Mouse (Mus musculus) thymus, postnatal 10 days (tissue): ENCODE results near the gene Rab3b.

ENCODE experiments used
- DNase-seq, 2 experiments: peaks; one replicate each; pipeline ENCODE4 v3.0.0; 2021; ENCODE audit warnings: low spot score in 2 of 2

The Rab3b gene

DNA sequence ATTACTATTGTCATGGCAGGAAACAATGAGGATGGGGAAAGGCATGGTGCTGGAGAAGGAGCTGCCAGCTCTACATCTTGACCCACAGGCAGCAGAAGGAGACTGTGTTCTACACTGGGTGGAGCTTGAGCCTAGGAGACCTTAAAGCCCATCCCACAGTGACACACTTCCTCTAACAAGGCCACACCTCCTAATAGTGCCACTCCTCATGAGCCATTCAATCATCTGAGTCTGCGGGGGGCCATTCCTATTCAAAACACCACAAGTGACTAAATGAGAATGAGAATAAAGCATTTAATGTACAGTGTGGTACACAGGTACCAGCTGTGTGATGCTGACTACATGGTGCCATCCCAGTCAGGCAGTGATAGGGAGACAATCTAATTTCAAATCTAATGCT is 71.3 kb downstream of the Rab3b start:
- no peak for DNase-seq

DNA sequence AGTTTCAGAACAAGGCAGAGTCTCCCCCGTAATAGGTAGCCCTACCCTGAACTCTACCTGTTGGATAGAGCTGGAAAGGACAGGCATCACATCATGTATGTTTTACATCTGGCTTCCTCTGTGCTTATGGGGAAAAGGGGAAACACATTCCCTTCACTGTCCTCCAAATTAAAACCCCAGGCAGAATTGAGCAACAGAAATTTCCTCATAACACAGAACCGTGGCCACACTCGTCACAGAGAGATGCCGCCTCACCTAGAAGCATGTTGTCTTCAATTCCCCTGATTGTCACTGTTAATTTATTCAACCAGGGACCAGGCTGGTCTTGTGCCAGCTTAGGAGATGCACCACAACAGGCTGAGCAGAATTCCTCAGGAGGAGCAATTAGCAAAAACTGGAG is 72.8 kb downstream of the Rab3b start:
- no peak for DNase-seq

DNA sequence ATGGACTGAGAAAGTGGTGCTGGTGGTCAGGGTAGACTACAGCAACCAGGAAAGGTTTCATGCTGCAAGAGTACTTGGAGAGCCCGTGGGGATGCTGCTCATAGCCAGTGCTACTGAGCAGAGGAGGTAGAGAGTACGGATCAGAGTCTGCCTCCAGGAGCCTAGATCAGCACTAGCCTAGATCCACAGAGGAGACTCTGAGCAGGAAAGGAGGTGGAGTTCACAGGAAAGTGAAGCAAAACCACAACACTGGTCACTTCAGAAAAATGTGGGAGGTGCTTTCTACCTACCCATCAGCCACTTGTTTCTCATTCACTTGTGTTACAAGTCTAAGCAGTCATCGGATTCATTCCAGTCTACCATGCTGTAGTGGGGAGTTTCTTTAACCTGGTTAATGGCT is 80.8 kb downstream of the Rab3b start:
- DNase-seq: no peak

DNA sequence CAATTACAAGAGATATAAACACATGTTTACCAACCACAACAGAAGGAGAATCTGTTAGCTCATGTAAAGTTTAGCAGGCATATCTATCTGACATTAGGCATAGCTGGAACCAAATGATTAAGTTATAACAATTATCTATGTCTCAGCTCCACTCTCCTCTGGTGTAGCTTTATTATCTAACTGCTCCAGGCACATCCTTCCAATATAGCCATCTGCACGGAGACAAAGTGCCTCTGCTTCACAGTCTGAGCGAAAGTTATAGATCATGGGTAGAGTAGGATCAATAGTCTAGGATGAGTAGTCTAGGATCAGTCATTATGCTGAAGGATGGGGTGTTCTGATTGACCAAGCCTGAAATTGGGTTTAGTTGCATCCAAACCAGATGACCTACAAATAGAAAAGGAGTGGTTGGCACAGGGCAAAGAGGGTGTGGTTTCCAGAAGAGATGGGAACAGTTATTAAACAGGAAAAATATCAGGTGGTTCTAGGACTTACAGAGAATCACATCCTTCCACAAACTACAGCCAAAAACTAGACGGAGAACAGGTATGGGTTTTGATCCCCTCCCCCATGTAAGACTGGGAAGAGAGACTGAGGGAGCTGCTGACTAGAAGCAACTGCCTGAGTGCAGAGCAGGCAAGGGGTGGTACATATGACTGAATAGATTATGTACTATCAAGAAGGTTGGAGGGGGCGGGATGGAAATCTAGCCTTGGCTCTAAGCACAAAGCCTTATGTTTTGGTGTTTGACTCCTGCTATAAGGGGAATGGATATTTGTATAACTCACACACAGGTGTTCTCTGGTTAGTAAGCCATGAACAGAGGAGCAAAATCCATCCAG is 82.0 kb downstream of the Rab3b start:
- DNase-seq: no peak

DNA sequence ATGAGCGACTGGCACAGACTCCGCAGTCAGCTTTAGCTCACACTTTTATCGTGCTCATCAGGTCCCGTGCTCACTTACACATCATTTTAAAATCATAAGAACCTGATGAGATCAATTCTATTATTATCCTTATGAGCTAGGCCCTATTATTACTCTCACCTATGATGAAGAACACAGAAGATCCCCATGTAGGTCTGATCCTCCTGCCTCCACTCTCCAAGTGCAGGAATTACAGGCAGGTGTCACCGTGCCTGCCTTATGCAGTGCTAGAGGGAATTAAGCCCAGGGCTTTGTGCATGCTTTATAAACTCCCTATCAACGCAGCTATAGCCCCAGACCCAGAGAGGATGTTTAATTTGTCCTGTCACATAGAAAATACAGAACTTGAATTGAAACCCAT is 84.2 kb downstream of the Rab3b start:
- DNase-seq: no peak

DNA sequence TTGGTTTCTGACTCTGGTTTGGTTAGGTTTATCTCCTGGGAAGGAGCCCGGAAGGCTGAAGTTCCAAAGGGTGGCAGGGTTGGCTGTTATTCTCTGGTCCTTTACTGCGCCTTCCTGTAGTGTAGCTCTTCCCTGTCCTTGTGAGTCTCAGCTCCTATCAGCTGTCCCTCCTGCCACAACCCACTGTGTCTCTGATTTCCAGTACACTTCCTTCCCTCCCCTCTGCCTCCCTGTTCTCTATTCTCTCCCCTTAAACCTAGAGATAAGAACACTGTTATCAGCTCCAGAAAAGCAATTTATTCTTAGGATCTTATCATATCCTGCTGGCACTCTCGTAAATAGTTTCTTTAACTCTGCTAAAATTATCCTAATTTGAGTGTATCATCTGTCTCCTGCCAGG is 90.7 kb downstream of the Rab3b start:
- DNase-seq: no peak

DNA sequence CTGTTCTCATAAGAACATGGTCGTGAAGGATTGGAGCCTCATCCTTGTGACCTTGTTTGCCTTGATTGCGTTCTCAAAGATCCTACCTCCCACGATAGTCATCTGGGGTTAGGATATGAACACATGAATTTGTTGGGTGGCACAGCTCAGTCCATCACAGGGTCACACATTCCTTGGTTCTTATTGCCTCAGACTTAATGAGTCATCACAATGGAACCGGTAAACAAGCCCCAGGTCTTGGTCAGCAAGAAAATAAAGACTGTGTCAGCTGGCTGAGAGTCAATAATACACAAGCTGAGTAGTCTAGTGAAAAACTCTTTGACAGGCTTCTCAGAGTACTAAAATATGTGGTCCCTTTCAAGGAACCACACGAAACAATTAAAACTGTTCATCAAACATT is 92.2 kb downstream of the Rab3b start:
- DNase-seq: no peak

DNA sequence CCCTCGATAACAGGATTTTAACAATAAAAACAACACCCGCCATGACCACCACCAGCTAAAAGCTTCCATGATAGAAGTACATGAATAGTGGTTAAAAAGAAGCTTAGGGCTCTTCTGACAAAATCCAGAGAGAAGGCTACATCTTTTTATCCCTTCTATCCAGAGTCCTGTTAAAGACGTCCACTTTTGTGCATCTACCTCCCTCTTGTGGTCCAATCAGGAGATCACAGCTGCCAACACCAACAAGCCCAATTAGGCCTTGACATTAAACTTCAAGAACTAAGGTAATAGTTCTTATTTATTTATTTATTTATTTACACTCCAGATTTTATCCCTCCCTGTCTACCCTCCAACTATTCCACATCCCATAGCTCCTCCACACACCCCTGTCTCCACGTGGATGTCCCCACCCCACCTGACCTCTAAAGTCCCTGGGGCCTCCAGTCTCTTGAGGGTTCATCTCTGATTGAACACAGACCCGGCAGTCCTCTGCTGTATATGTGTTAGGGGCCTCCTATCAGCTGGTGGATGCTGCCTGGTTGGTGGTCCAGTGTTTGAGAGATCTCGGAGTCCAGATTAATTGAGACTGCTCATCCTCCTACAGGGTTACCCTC is 97.7 kb downstream of the Rab3b start:
- DNase-seq: no peak

DNA sequence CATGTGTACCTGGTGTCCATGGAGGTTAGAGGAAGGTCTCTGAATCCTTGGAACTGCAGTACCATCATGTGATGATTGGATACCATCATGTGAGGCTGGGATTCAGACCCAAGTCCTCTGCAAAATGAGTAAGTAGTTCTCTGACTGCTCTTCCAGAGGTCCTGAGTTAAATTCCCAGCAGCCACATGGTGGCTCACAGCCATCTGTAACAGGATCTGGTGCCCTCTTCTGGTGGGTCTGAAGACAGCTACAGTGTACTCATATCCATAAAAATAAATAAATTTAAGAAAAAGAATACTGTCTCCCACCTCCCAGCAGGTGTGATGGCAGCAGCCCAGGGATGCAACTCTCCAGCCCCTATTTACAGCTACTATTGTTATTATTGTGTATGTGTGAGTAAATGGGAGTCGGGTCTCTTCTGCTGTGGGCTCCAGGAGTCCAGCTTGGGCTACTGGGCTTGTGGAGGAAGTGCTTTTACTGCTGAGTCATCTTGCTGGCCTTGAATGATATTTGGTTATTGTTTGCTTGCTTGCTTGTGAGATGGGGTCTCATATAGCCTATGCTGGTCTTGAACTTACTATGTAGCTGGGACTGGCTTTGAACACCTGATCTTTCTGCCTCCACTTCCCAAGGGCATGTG is 108.1 kb downstream of the Rab3b start:
- no peak for DNase-seq

DNA sequence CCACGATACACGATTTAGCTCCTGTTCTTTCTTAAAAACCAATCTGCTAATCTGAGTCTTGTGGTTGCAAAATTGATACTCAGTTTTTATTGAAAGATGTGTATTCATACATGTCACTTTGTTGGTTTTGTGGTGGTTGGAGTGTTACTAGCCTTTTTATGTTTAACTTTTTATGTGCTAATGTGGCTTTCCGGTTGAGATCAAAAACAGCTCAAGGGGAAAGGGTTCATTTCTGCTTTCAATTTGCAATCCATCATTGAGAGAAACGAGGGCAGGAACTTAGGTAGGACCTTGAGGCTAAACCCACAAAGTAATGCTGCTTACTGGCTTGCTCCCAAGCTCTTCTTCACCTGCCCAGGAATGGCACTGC is 108.6 kb downstream of the Rab3b start:
- no peak for DNase-seq

DNA sequence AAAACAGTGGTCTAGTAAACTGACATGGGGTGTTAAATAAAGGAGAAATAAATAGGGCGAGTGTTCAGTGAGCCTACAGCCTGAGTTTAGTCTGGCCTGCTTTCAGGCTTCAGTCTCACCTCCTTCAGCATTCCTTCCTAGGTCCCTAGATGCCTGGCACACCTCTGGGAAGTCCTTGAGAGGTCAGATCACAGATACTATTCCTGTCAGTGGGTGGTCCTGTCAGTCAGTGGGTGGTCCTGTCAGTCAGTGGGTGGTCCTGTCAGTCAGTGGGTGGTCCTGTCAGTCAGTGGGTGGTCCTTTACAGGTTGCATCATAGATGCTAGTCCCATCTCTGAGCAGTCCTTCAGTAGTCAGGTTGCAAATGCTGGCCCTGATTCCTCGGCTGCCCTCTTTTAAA is 110.6 kb downstream of the Rab3b start:
- DNase-seq: no peak

DNA sequence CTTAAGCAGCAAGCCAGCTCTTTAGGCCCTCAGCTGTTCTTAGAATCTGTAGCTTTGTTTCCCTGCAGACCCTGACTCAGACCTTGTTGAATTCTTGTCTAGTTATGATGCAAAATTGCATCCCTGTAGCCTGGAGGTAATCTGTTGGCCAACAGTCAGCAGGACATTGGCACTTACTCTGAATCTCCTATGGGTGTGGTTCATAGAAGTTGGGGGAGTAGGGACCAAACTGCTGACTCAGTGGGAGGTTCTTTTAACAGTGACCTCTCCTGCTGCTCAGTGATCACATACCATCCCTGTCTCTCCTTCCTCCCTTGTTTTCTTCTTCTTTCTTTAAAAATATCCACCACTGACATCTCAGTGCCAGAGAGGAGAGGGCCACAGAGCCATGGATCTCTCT is 111.2 kb downstream of the Rab3b start:
- DNase-seq: no peak

DNA sequence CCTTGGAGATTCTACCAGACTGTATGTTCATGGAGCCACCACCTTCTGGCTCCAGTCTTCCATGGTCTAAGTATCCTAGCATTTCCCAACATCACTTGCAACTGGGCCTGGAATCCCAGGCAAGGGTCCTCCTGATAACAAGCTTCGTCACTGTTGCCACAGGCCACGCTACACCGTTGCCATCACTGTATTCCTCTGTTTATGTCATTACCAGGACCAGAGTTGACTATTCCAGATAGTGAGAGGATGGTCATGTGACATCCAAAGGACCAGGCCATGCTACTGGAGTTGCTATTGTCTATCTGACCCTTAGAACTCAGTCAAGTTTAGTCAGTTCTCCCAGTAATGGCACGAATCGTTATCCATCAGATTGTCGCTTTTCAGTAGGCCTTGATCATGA is 111.7 kb downstream of the Rab3b start:
- no peak for DNase-seq

DNA sequence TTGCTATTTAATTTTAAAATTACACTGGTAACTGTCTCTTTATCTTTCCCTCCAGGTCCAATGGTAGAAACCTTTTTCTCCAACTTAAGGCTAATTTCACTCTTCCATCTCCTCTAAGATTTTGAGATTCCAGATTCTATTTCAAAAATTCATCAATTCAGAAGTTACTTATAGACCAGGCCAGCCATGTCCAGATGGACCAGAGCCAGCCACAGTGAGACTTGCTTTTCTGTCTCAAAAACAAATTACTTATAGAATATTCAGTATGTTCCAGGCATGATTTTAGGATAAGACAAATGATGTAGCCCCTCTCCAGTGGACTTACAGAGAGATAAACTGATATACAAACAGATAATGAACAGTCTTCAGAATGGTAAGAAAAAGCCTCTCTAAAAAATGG is 112.9 kb downstream of the Rab3b start:
- no peak for DNase-seq
